Mouse (Mus musculus): ENCODE data around the gene Sh2b3. TPM values are rescaled to one million over a fixed set of nuclear protein-coding genes. Genes with fewer than 3 reads are reported as not detected.
A peak's percentile ranks its signal among the peaks of the same experiment; 100 is the strongest.

Gene Sh2b3
- polyA plus RNA-seq, 1 experiment = 77.5 TPM

GRCm38 (mm10) chr5:121846322-121846721, 8.9 kb upstream of the Sh2b3 start:
- peak overlapping the region; percentile 99 for H3K27ac ChIP-seq (ENCODE audit: insufficient read depth, low read depth, low read length)
- peaks cover 36% of the 10 kb centered on the region for H3K4me1 ChIP-seq (ENCODE audit: control insufficient read depth, insufficient read depth, low read length)
- no peak overlapping the region for H3K4me3 ChIP-seq (ENCODE audit: insufficient read depth, low read length)
- TF ChIP-seq CTCF (IDR thresholded peaks at IDR 0.05; ENCODE audit: low read depth, low read length) = no peak
- no peak for TF ChIP-seq POLR2A (IDR thresholded peaks at IDR 0.05; ENCODE audit: borderline replicate concordance, low read depth, low read length)

DNA sequence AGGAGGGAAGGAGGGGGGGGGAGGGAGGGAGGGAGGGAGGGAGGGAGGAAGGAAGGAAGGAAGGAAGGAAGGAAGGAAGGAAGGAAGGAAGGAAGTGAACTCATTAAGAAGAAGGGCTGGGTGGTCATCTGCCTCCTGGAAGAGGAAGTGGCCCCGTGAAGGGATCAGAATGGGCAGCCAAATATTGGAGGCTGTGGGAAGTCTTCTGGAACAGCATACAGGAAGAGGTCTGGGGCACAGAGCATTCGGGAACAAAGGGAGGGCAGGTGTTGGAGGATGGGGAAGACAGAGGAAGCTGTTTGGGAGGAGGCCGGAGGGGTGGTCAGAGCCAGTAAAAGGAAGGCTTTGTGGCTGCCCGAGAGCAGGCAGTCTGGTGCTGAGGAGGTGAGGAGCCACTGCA, 7.9 kb upstream of the Sh2b3 start:
- no peak for TF ChIP-seq POLR2A (IDR thresholded peaks at IDR 0.05; ENCODE audit: borderline replicate concordance, low read depth, low read length)
- TF ChIP-seq CTCF (IDR thresholded peaks at IDR 0.05; ENCODE audit: low read depth, low read length) = no peak
- peak overlapping the region; percentile 21 for H3K4me3 ChIP-seq (ENCODE audit: insufficient read depth, low read length)
- H3K27ac ChIP-seq (ENCODE audit: insufficient read depth, low read depth, low read length) = peak overlapping the region; percentile 99
- peaks cover 37% of the 10 kb centered on the region for H3K4me1 ChIP-seq (ENCODE audit: control insufficient read depth, insufficient read depth, low read length)

- TF ChIP-seq POLR2A (IDR thresholded peaks at IDR 0.05; ENCODE audit: borderline replicate concordance, low read depth, low read length) = no peak
- TF ChIP-seq CTCF (IDR thresholded peaks at IDR 0.05; ENCODE audit: low read depth, low read length) = no peak
- Histone ChIP-seq H3K4me1 (ENCODE audit: control insufficient read depth, insufficient read depth, low read length) (peaks cover 38% of the 10 kb centered on the region), H3K27ac (ENCODE audit: insufficient read depth, low read depth, low read length) (peak overlapping the region; percentile 72), H3K4me3 (ENCODE audit: insufficient read depth, low read length) (peak overlapping the region; percentile 45)
Measured at GRCm38 (mm10) chr5:121843138-121843905, 5.9 kb upstream of the Sh2b3 start.

DNA sequence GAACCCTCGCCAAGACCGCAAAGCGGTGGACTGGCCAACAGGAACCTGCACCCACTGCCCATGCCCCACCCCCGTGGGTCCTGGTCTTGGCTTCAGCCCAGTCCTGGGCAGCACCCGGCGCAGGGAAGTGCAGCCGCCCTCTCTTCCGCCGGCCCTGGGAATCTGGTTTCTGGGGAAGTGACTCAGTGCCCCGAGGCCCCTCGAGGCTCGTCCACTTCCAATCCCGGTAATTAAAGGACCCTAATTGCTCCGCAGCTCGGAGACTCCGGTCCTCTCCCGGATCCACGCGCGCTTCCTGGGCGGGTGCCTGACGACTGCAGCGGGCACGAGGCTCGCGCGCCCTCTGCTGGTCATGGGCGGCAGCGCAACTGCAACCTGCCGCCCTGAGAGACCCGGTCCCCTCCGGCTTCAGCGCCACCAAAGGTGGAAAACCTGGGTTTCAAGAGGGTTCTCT, 5.2 kb upstream of the Sh2b3 start:
- TF ChIP-seq CTCF (IDR thresholded peaks at IDR 0.05; ENCODE audit: low read depth, low read length) = peak; percentile 92
- no peak for TF ChIP-seq POLR2A (IDR thresholded peaks at IDR 0.05; ENCODE audit: borderline replicate concordance, low read depth, low read length)
- H3K4me3 ChIP-seq (ENCODE audit: insufficient read depth, low read length) = peak overlapping the region; percentile 45
- peaks cover 38% of the 10 kb centered on the region for H3K4me1 ChIP-seq (ENCODE audit: control insufficient read depth, insufficient read depth, low read length)
- H3K27ac ChIP-seq (ENCODE audit: insufficient read depth, low read depth, low read length) = peak overlapping the region; percentile 72

DNA sequence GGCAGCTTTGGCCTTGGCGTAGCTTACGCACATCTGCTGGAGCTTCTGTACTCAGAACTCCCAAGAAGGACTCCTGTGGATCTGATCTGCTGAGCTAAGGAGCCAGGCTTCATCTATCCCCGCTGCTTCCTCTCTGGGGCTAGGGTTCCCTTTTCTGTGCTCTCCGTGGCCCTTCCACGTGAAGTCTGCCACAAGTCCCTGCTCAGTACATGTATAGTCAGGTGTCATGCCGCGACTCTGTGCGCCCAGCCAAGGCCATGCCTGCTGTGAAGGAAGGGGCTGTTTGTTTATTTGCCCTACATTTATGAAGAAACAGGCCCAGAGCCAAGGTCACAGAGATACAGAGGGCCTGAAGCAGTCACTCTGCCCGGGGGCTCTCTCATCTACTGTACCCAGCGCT, 4.5 kb upstream of the Sh2b3 start:
- Histone ChIP-seq H3K4me3 (ENCODE audit: insufficient read depth, low read length) (no peak overlapping the region), H3K4me1 (ENCODE audit: control insufficient read depth, insufficient read depth, low read length) (peaks cover 36% of the 10 kb centered on the region), H3K27ac (ENCODE audit: insufficient read depth, low read depth, low read length) (peak overlapping the region; percentile 72)
- TF ChIP-seq CTCF (IDR thresholded peaks at IDR 0.05; ENCODE audit: low read depth, low read length) (no peak), POLR2A (IDR thresholded peaks at IDR 0.05; ENCODE audit: borderline replicate concordance, low read depth, low read length) (no peak)

- no peak overlapping the region for H3K4me3 ChIP-seq (ENCODE audit: insufficient read depth, low read length)
- H3K27ac ChIP-seq (ENCODE audit: insufficient read depth, low read depth, low read length) = peak overlapping the region; percentile 35
- H3K4me1 ChIP-seq (ENCODE audit: control insufficient read depth, insufficient read depth, low read length) = peaks cover 34% of the 10 kb centered on the region
- TF ChIP-seq CTCF (IDR thresholded peaks at IDR 0.05; ENCODE audit: low read depth, low read length) = no peak
- TF ChIP-seq POLR2A (IDR thresholded peaks at IDR 0.05; ENCODE audit: borderline replicate concordance, low read depth, low read length) = no peak
Measured at GRCm38 (mm10) chr5:121841516-121841915, 4.1 kb upstream of the Sh2b3 start.

DNA sequence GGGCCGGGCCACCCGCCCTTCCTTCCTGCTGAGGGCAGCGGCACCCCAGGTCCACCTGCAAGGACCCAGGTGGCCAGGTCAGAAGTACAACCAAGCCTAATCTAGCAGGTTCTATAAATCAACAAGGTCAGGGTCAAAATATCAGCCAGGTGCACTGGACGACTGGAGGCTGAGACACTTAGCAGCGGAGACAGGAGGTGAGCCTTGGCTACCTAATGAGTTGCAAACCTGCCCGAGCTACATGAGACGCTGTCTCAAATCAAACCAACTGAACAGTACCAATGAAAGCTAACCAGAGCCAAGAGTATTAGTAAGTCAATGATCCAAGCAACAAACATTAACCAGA, 1.7 kb upstream of the Sh2b3 start:
- TF ChIP-seq CTCF (IDR thresholded peaks at IDR 0.05; ENCODE audit: low read depth, low read length) (no peak), POLR2A (IDR thresholded peaks at IDR 0.05; ENCODE audit: borderline replicate concordance, low read depth, low read length) (no peak)
- Histone ChIP-seq H3K4me1 (ENCODE audit: control insufficient read depth, insufficient read depth, low read length) (peaks cover 22% of the 10 kb centered on the region), H3K27ac (ENCODE audit: insufficient read depth, low read depth, low read length) (peak overlapping the region; percentile 97), H3K4me3 (ENCODE audit: insufficient read depth, low read length) (peak overlapping the region; percentile 79)

DNA sequence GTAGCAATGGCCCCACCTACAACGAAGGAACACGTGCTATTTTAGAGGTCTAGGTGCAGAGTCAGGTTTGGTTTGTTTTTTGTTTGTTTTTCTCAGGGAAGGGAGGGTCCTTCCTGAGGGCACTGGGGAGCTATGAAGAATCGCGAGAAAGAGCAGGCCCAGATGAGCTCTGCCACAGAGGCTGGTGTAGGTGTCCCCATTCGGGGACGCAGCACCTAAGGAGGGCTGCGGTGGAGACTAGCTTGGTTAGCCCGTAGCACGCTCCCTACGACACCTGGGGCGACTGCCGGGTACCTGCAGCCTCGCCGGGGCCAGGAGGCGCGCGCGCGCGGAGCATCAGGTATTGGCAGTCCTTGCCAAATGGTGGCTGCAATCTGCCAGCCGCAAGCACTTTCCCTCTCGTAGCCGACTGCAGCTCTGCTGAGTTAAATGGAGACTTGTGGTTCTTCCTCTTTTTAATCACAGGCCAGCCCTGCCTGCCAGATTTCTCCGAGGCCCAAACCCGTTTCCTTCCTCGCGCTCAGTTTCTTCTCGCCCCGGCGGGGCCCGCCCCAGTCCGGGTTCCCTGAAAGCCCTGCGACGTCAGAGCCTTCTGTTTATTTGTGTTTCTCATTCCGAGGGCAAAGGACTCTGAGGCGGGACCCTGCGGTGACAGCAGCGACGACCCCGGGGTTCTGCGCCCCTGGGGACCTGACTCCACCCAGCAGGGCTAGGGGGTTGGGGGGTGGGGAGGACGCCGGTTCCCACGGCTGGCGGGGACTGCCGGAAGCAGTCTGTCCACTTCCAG, 1.1 kb upstream of the Sh2b3 start:
- peak overlapping the region; percentile 97 for H3K27ac ChIP-seq (ENCODE audit: insufficient read depth, low read depth, low read length)
- TF ChIP-seq CTCF (IDR thresholded peaks at IDR 0.05; ENCODE audit: low read depth, low read length) (no peak), POLR2A (IDR thresholded peaks at IDR 0.05; ENCODE audit: borderline replicate concordance, low read depth, low read length) (no peak)
- H3K4me1 ChIP-seq (ENCODE audit: control insufficient read depth, insufficient read depth, low read length) = peaks cover 17% of the 10 kb centered on the region
- peak overlapping the region; percentile 79 for H3K4me3 ChIP-seq (ENCODE audit: insufficient read depth, low read length)

- TF ChIP-seq POLR2A (IDR thresholded peaks at IDR 0.05; ENCODE audit: borderline replicate concordance, low read depth, low read length) (peak; percentile 33; the same call in 1 of the 2 replicates), CTCF (IDR thresholded peaks at IDR 0.05; ENCODE audit: low read depth, low read length) (no peak)
- Histone ChIP-seq H3K27ac (ENCODE audit: insufficient read depth, low read depth, low read length) (peak overlapping the region; percentile 99), H3K4me1 (ENCODE audit: control insufficient read depth, insufficient read depth, low read length) (peaks cover 23% of the 10 kb centered on the region), H3K4me3 (ENCODE audit: insufficient read depth, low read length) (peak overlapping the region; percentile 82)
Measured at GRCm38 (mm10) chr5:121836692-121837415, 592 bp downstream of the Sh2b3 start.
